Mouse (Mus musculus) CH12.LX (cell line): Measurements from ENCODE around the gene Ninl.

Experiments used
- CTCF ChIP-seq, 2 experiments: IDR thresholded peaks in 1 of 2; conservative IDR thresholded peaks in 1 of 2; 2 replicates each; pipeline ENCODE4 v1.5.1; 2011 to 2012; ENCODE audit warnings: low read depth in 2 of 2, low read length in 2 of 2, improper control_type of control experiment in 1 of 2, inconsistent platforms in 1 of 2, mild to moderate bottlenecking in 1 of 2, moderate library complexity in 1 of 2
- MAZ ChIP-seq: IDR thresholded peaks from 2 replicates; pipeline ENCODE4 v1.6.1; 2012; ENCODE audit warnings: low read depth, mild to moderate bottlenecking, inconsistent platforms, low read length, improper control_type of control experiment, moderate library complexity
- RAD21 ChIP-seq: IDR thresholded peaks from 2 replicates; pipeline ENCODE4 v1.6.1; 2011; ENCODE audit warnings: low read depth, mild to moderate bottlenecking, low read length, improper control_type of control experiment, moderate library complexity
- TCF12 ChIP-seq: IDR thresholded peaks from 2 replicates; pipeline ENCODE4 v1.6.1; 2014; ENCODE audit warnings: low read depth, mild to moderate bottlenecking, inconsistent platforms, low read length, improper control_type of control experiment

DNA sequence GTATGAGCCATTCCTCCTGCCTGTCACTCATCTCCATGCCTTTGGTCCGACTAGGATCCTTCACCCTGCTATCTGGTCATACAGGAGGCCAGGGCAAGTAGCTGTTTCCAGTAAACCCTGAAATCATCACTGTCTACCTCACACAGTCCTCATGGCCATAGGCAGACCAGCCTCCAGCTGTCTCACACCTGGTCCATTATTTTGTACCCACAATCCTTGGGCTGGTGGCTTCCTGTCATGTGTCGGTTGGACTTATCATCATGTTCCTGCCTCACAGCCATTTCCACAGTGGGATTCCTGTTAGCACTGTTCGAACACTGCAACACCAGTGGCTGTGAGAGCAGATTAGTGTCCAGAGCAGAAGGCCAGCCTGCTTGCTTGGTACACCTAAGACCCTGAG is 60.4 kb downstream of the Ninl start:
- no peak for TF ChIP-seq MAZ
- TF ChIP-seq CTCF (conservative IDR thresholded peaks at IDR 0.05 in 1 of 2, IDR thresholded peaks at IDR 0.05 in 1 of 2; ENCODE audit: low read depth in 2 of 2, low read length in 2 of 2): no peak
- no peak for TF ChIP-seq RAD21
- TF ChIP-seq TCF12: no peak
